Mouse (Mus musculus) heart, embryonic 13.5 days (tissue): ENCODE results near the gene Rpl23. TPM values are rescaled to one million over a fixed set of nuclear protein-coding genes. Genes with fewer than 3 reads are reported as not detected.

Experiments used
- ATAC-seq: fragments of 200-750 bp; cut with Nextera tagmentation; 2 replicates; pipeline ENCODE4 v1.8.0; 2017; ENCODE audit warnings: moderate TSS enrichment; ENCODE audit not compliant: insufficient number of reproducible peaks, low FRiP score, low TSS enrichment; ENCODE audit errors: extremely low read depth
- H3K27ac ChIP-seq: fragments of 300-500 bp; sonication (generic); replicated peaks from 2 replicates; pipeline ENCODE4 v1.5.1; 2015; ENCODE audit warnings: moderate library complexity, mild to moderate bottlenecking, inconsistent platforms
- H3K27me3 ChIP-seq: fragments of 300-500 bp; sonication (generic); replicated peaks from 2 replicates; pipeline ENCODE4 v1.6.1; 2015; ENCODE audit warnings: mild to moderate bottlenecking, inconsistent platforms
- H3K36me3 ChIP-seq: fragments of 300-500 bp; sonication (generic); 2 replicates; pipeline ENCODE4 v1.6.1; 2015; ENCODE audit warnings: mild to moderate bottlenecking, inconsistent platforms
- H3K4me1 ChIP-seq: fragments of 300-500 bp; sonication (generic); 2 replicates; pipeline ENCODE4 v1.6.1; 2015; ENCODE audit warnings: inconsistent platforms
- H3K4me2 ChIP-seq: fragments of 300-500 bp; sonication (generic); 2 replicates; pipeline ENCODE4 v1.6.1; 2015; ENCODE audit warnings: inconsistent platforms, mild to moderate bottlenecking, moderate library complexity
- H3K4me3 ChIP-seq: fragments of 300-500 bp; sonication (generic); 2 replicates; pipeline ENCODE4 v1.5.1; 2015; ENCODE audit warnings: moderate library complexity, mild to moderate bottlenecking, inconsistent platforms
- H3K9ac ChIP-seq: fragments of 300-500 bp; sonication (generic); 2 replicates; pipeline ENCODE4 v1.6.1; 2015; ENCODE audit warnings: inconsistent platforms, mild to moderate bottlenecking, moderate library complexity
- H3K9me3 ChIP-seq: fragments of 300-500 bp; sonication (generic); 2 replicates; pipeline ENCODE4 v1.6.1; 2016; ENCODE audit warnings: inconsistent platforms
- WGBS: fragments of 180-500 bp; shearing (Covaris S2); methylation state at CpG from one replicate; pipeline ENCODE4 v1.1.7; 2015; ENCODE audit warnings: mixed read lengths; 5-methylcytosine and 5-hydroxymethylcytosine counted together
- polyA plus RNA-seq: library from polyadenylated mRNA; unstranded; fragments of >200 nt; fragmentation: Nextera tagmentation; extraction: Ambion mirVana; gene quantifications from 2 replicates; pipeline ENCODE4 v1.2.1, GENCODE M21; 2015

Rpl23 gene
- polyA plus RNA-seq: 376 and 393 TPM in 2 replicates

- H3K9ac ChIP-seq: peak within 1 kb of the TSS; percentile 99
- H3K9me3 ChIP-seq: no peaks in the 10 kb centered on the region
- under 1% methylated on average over 66 of the region's 67 CpGs for WGBS
These were observed at the start of gene Rpl23 for GRCm38 (mm10) chr11:97781832-97782563. Rpl23 (minus strand) TSS chr11:97782437.

GRCm38 (mm10) chr11:97832001-97832400, 49.8 kb upstream of the Rpl23 start:
- no peak overlapping the region for H3K27ac ChIP-seq
- peaks cover 8% of the 10 kb centered on the region for H3K4me1 ChIP-seq
- no peak overlapping the region for H3K9ac ChIP-seq
- no peaks in the 10 kb centered on the region for H3K9me3 ChIP-seq
- 77% methylated on average over 11 of the region's 11 CpGs for WGBS
- no peaks in the 10 kb centered on the region for H3K27me3 ChIP-seq
- no peak for ATAC-seq
- H3K4me2 ChIP-seq: no peak overlapping the region
- peaks cover 89% of the 10 kb centered on the region for H3K36me3 ChIP-seq
- no peak overlapping the region for H3K4me3 ChIP-seq

More at GRCm38 (mm10) chr11:97781832-97782563, at the start of gene Rpl23:
- peak within 1 kb of the TSS; percentile 74 for H3K4me2 ChIP-seq
- H3K27ac ChIP-seq: peak within 1 kb of the TSS; percentile 92
- H3K27me3 ChIP-seq: no peaks in the 10 kb centered on the region
- H3K4me3 ChIP-seq: peak within 1 kb of the TSS; percentile 89
- peaks cover 43% of the 10 kb centered on the region for H3K36me3 ChIP-seq
- ATAC-seq: peak; percentile 96
- H3K4me1 ChIP-seq: peaks cover 30% of the 10 kb centered on the region

GRCm38 (mm10) chr11:97830501-97830900, 48.3 kb upstream of the Rpl23 start:
- no peak overlapping the region for H3K9ac ChIP-seq
- H3K9me3 ChIP-seq: no peaks in the 10 kb centered on the region
- H3K36me3 ChIP-seq: peaks cover 88% of the 10 kb centered on the region
- peaks cover 4% of the 10 kb centered on the region; the same call in 1 of the 2 replicates for H3K4me1 ChIP-seq
- no peak overlapping the region for H3K4me2 ChIP-seq
- no peak for ATAC-seq
- WGBS: 81% methylated on average over 6 of the region's 6 CpGs
- H3K4me3 ChIP-seq: no peak overlapping the region
- no peaks in the 10 kb centered on the region for H3K27me3 ChIP-seq
- H3K27ac ChIP-seq: no peak overlapping the region

- Histone ChIP-seq H3K27ac (no peak overlapping the region), H3K9ac (no peak overlapping the region), H3K4me2 (no peak overlapping the region), H3K27me3 (no peaks in the 10 kb centered on the region), H3K4me1 (peaks cover 7% of the 10 kb centered on the region; the same call in 1 of the 2 replicates), H3K4me3 (no peak overlapping the region), H3K9me3 (no peaks in the 10 kb centered on the region), H3K36me3 (peaks cover 88% of the 10 kb centered on the region)
- 82% methylated on average over 12 of the region's 12 CpGs for WGBS
- no peak for ATAC-seq
These were observed 47.8 kb upstream of the Rpl23 start for GRCm38 (mm10) chr11:97829913-97830476.

GRCm38 (mm10) chr11:97829365-97829764, 47.1 kb upstream of the Rpl23 start:
- no peaks in the 10 kb centered on the region for H3K9me3 ChIP-seq
- no peaks in the 10 kb centered on the region for H3K27me3 ChIP-seq
- 81% methylated on average over 7 of the region's 7 CpGs for WGBS
- H3K4me3 ChIP-seq: no peak overlapping the region
- H3K36me3 ChIP-seq: peaks cover 88% of the 10 kb centered on the region
- H3K9ac ChIP-seq: no peak overlapping the region
- no peak for ATAC-seq
- H3K27ac ChIP-seq: no peak overlapping the region
- peaks cover 13% of the 10 kb centered on the region for H3K4me1 ChIP-seq
- H3K4me2 ChIP-seq: no peak overlapping the region

- no peak overlapping the region for H3K4me2 ChIP-seq
- H3K4me3 ChIP-seq: no peak overlapping the region
- H3K4me1 ChIP-seq: peaks cover 17% of the 10 kb centered on the region
- no peak overlapping the region for H3K27ac ChIP-seq
- H3K27me3 ChIP-seq: no peaks in the 10 kb centered on the region
- H3K9ac ChIP-seq: no peak overlapping the region
- H3K36me3 ChIP-seq: peaks cover 85% of the 10 kb centered on the region
- WGBS: 50% methylated on average over 6 of the region's 6 CpGs
- H3K9me3 ChIP-seq: no peaks in the 10 kb centered on the region
- no peak for ATAC-seq
These were observed 45.4 kb upstream of the Rpl23 start for GRCm38 (mm10) chr11:97827654-97828053.

- WGBS: 63% methylated on average over 7 of the region's 7 CpGs
- H3K27ac ChIP-seq: no peak overlapping the region
- ATAC-seq: no peak
- H3K4me2 ChIP-seq: no peak overlapping the region
- H3K4me3 ChIP-seq: no peak overlapping the region
- H3K9ac ChIP-seq: no peak overlapping the region
- no peaks in the 10 kb centered on the region for H3K27me3 ChIP-seq
- H3K36me3 ChIP-seq: peaks cover 80% of the 10 kb centered on the region
- H3K9me3 ChIP-seq: no peaks in the 10 kb centered on the region
- H3K4me1 ChIP-seq: peaks cover 21% of the 10 kb centered on the region
These were observed 44.2 kb upstream of the Rpl23 start for GRCm38 (mm10) chr11:97826414-97826813.

GRCm38 (mm10) chr11:97825971-97826370, 43.7 kb upstream of the Rpl23 start:
- Histone ChIP-seq H3K27ac (no peak overlapping the region), H3K4me3 (no peak overlapping the region), H3K9ac (no peak overlapping the region), H3K4me1 (peaks cover 25% of the 10 kb centered on the region), H3K27me3 (no peaks in the 10 kb centered on the region), H3K9me3 (no peaks in the 10 kb centered on the region), H3K36me3 (peaks cover 77% of the 10 kb centered on the region), H3K4me2 (no peak overlapping the region)
- WGBS: 80% methylated on average over 9 of the region's 9 CpGs
- no peak for ATAC-seq

GRCm38 (mm10) chr11:97825295-97825694, 43.1 kb upstream of the Rpl23 start:
- Histone ChIP-seq H3K27ac (no peak overlapping the region), H3K4me3 (no peak overlapping the region), H3K9ac (no peak overlapping the region), H3K27me3 (no peaks in the 10 kb centered on the region), H3K4me2 (no peak overlapping the region), H3K4me1 (peaks cover 32% of the 10 kb centered on the region), H3K36me3 (peaks cover 74% of the 10 kb centered on the region), H3K9me3 (no peaks in the 10 kb centered on the region)
- whole genome bisulfite sequencing: 76% methylated on average over 10 of the region's 10 CpGs
- no peak for ATAC-seq

GRCm38 (mm10) chr11:97824895-97825294, 42.7 kb upstream of the Rpl23 start:
- H3K4me2 ChIP-seq: no peak overlapping the region
- H3K27ac ChIP-seq: no peak overlapping the region
- no peaks in the 10 kb centered on the region for H3K9me3 ChIP-seq
- peaks cover 36% of the 10 kb centered on the region for H3K4me1 ChIP-seq
- H3K36me3 ChIP-seq: peaks cover 73% of the 10 kb centered on the region
- H3K9ac ChIP-seq: no peak overlapping the region
- ATAC-seq: no peak
- H3K4me3 ChIP-seq: no peak overlapping the region
- WGBS: 54% methylated on average over 6 of the region's 6 CpGs
- no peaks in the 10 kb centered on the region for H3K27me3 ChIP-seq

- Histone ChIP-seq H3K9ac (no peak overlapping the region), H3K27ac (no peak overlapping the region), H3K9me3 (no peaks in the 10 kb centered on the region), H3K4me1 (peaks cover 44% of the 10 kb centered on the region), H3K4me2 (no peak overlapping the region), H3K27me3 (no peaks in the 10 kb centered on the region), H3K4me3 (no peak overlapping the region), H3K36me3 (peaks cover 73% of the 10 kb centered on the region)
- 91% methylated on average over 11 of the region's 11 CpGs for WGBS
- ATAC-seq: no peak
These were observed 41.9 kb upstream of the Rpl23 start for GRCm38 (mm10) chr11:97824168-97824567.
